Mouse (Mus musculus): ENCODE measurements around the gene Spsb1. TPM values are rescaled to one million over a fixed set of nuclear protein-coding genes. Genes with fewer than 3 reads are reported as not detected.

The Spsb1 gene
- polyA plus RNA-seq, 1 experiment from 2014 or later = 5.8 TPM

DNA sequence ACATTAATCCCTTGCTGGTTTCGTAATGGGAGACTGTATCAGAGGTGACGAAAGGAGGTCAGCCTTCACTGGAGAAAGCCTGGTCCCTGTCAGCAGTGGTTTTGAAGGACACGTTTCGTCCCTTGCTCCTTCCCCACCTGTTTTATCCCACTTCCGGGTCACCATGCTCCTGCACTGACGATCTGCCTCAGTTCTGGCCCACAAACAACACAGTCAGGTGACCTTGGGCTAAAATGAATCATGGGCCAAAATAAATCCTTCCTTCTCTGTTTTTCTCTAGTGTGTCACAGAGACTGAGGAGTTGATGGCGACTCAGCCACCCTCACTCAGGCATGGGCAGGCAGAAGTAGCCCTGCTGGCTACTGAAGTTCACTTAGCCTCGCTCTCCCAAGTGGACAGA, 20.4 kb upstream of the Spsb1 start:
- Histone ChIP-seq H3K4me1 (replicated peaks; ENCODE audit: control insufficient read depth, insufficient read depth, low read length) (peaks cover 13% of the 10 kb centered on the region), H3K4me2 (ENCODE audit: low read length) (no peak overlapping the region), H3K27me3 (replicated peaks; ENCODE audit: control insufficient read depth, insufficient read depth, low read length) (no peaks in the 10 kb centered on the region), H3K9me3 (ENCODE audit: control insufficient read depth, low read length) (no peaks in the 10 kb centered on the region), H3K9ac (replicated peaks; ENCODE audit: low read depth, low read length) (no peak overlapping the region), H3K4me3 (replicated peaks; ENCODE audit: low read length) (no peak overlapping the region), H3K27ac (ENCODE audit: low read length) (no peak overlapping the region), H3K36me3 (ENCODE audit: control insufficient read depth, insufficient read depth) (no peaks in the 10 kb centered on the region)
- ATAC-seq = no peak
- 78% methylated on average over 8 of the region's 8 CpGs for WGBS

DNA sequence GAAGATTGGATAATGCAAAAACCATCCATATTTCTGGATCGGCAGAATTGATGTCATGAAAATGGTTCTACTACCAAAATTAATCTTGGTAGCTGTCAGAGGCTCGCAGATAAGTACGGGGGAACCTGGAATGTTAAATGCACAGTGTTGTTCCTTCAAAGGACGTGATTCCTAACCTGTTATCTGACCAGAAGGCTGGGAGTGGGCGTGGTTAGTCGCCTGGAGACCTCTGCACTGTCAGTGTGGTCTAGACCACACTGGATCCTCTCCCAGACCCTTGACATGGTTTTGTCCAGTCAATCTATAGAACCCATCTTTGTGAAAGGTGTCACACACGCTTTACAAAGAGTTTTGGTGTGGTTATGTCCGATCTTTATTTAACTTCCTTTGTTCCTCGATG, 16.6 kb upstream of the Spsb1 start:
- no peak for ATAC-seq
- H3K27me3 ChIP-seq (replicated peaks; ENCODE audit: control insufficient read depth, insufficient read depth, low read length) = no peaks in the 10 kb centered on the region
- H3K4me3 ChIP-seq (replicated peaks; ENCODE audit: low read length) = no peak overlapping the region
- H3K4me1 ChIP-seq (replicated peaks; ENCODE audit: control insufficient read depth, insufficient read depth, low read length) = no peaks in the 10 kb centered on the region
- 80% methylated on average over 9 of the region's 9 CpGs for WGBS
- H3K27ac ChIP-seq (ENCODE audit: low read length) = no peak overlapping the region
- no peaks in the 10 kb centered on the region for H3K9me3 ChIP-seq (ENCODE audit: control insufficient read depth, low read length)
- H3K4me2 ChIP-seq (ENCODE audit: low read length) = no peak overlapping the region
- no peaks in the 10 kb centered on the region for H3K36me3 ChIP-seq (ENCODE audit: control insufficient read depth, insufficient read depth)
- no peak overlapping the region for H3K9ac ChIP-seq (replicated peaks; ENCODE audit: low read depth, low read length)

GRCm38 (mm10) chr4:149968526-149968925, 13.7 kb upstream of the Spsb1 start:
- H3K27ac ChIP-seq (ENCODE audit: low read length) = no peak overlapping the region
- H3K9me3 ChIP-seq (ENCODE audit: control insufficient read depth, low read length) = no peaks in the 10 kb centered on the region
- no peak overlapping the region for H3K4me3 ChIP-seq (replicated peaks; ENCODE audit: low read length)
- no peak overlapping the region for H3K9ac ChIP-seq (replicated peaks; ENCODE audit: low read depth, low read length)
- no peak for ATAC-seq
- H3K36me3 ChIP-seq (ENCODE audit: control insufficient read depth, insufficient read depth) = no peaks in the 10 kb centered on the region
- H3K4me2 ChIP-seq (ENCODE audit: low read length) = no peak overlapping the region
- no peaks in the 10 kb centered on the region; the same call in 1 of the 2 replicates for H3K4me1 ChIP-seq (replicated peaks; ENCODE audit: control insufficient read depth, insufficient read depth, low read length)
- no peaks in the 10 kb centered on the region for H3K27me3 ChIP-seq (replicated peaks; ENCODE audit: control insufficient read depth, insufficient read depth, low read length)
- 60% methylated on average over 6 of the region's 6 CpGs for WGBS

DNA sequence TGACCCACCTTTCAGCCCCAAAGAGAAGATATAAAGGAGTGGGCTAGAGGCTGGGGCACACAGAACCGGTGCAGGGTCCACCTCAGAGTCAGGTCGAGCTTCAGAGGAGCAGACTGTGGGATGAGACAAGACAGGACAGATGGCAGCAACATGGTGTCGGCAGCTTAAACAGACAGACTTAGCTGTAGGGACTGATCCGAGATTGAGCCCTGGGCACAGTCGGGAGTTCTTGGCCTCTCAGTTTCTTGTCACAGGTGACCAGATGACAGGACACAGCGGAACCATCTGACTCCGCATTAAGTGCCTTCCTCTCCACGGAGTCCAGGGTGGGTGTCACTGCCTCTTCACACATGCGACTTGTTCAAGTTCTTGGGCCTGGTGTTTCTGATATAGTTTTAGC, 12.1 kb upstream of the Spsb1 start:
- H3K9ac ChIP-seq (replicated peaks; ENCODE audit: low read depth, low read length) = no peak overlapping the region
- no peaks in the 10 kb centered on the region for H3K27me3 ChIP-seq (replicated peaks; ENCODE audit: control insufficient read depth, insufficient read depth, low read length)
- H3K4me3 ChIP-seq (replicated peaks; ENCODE audit: low read length) = no peak overlapping the region
- no peak overlapping the region for H3K27ac ChIP-seq (ENCODE audit: low read length)
- WGBS = 85% methylated on average over 9 of the region's 9 CpGs
- no peaks in the 10 kb centered on the region for H3K36me3 ChIP-seq (ENCODE audit: control insufficient read depth, insufficient read depth)
- ATAC-seq = no peak
- H3K9me3 ChIP-seq (ENCODE audit: control insufficient read depth, low read length) = no peaks in the 10 kb centered on the region
- H3K4me1 ChIP-seq (replicated peaks; ENCODE audit: control insufficient read depth, insufficient read depth, low read length) = no peaks in the 10 kb centered on the region; the same call in 1 of the 2 replicates
- H3K4me2 ChIP-seq (ENCODE audit: low read length) = no peak overlapping the region

DNA sequence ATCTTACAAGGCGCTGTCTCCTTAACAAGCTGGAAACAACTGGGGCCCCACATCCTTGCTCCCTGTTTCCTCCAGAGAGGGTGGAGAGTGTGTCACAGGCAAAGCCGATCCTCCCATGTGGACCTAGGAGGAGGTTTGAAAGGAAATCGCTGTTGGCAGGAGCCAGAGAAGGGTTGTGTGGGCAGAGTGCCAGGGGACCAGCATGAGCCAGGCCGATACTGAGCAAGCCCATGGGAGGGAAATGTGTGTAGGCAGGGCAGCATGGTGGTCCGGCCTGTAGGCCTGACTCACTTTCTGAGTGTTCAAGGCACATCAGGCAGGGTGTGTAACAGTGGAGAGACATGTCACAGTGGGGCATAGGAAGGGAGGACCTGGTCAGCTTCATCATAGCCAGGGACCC, 11.4 kb upstream of the Spsb1 start:
- H3K27me3 ChIP-seq (replicated peaks; ENCODE audit: control insufficient read depth, insufficient read depth, low read length) = no peaks in the 10 kb centered on the region
- no peaks in the 10 kb centered on the region for H3K9me3 ChIP-seq (ENCODE audit: control insufficient read depth, low read length)
- no peak overlapping the region for H3K4me2 ChIP-seq (ENCODE audit: low read length)
- H3K9ac ChIP-seq (replicated peaks; ENCODE audit: low read depth, low read length) = no peak overlapping the region
- H3K4me3 ChIP-seq (replicated peaks; ENCODE audit: low read length) = no peak overlapping the region
- H3K4me1 ChIP-seq (replicated peaks; ENCODE audit: control insufficient read depth, insufficient read depth, low read length) = no peaks in the 10 kb centered on the region; the same call in 1 of the 2 replicates
- 0 out of 2 replicates have a peak, but pooled peaks have one; percentile 18 for ATAC-seq
- H3K36me3 ChIP-seq (ENCODE audit: control insufficient read depth, insufficient read depth) = no peaks in the 10 kb centered on the region
- H3K27ac ChIP-seq (ENCODE audit: low read length) = no peak overlapping the region
- WGBS = 37% methylated on average over 5 of the region's 5 CpGs

DNA sequence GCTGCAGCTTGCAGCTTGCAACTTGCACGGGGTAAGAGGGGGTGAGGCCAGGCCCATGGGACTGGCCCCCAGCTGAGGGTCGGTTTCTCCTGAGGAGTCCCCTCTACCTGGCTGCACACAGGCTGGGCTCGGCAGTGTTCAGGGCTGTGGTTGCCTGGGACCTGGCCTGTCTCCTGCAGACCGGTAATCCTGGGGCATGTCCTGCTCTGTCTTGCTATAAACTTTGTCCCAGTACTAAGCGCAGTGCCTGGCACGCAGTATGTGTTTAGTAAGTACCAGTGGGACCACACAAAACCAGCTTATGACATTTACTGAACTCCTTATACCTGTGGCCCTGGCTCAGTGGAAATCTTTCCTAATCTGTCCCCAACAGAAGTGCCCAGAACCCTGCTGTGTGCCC, 10.8 kb upstream of the Spsb1 start:
- Histone ChIP-seq H3K36me3 (ENCODE audit: control insufficient read depth, insufficient read depth) (no peaks in the 10 kb centered on the region), H3K4me1 (replicated peaks; ENCODE audit: control insufficient read depth, insufficient read depth, low read length) (no peaks in the 10 kb centered on the region; the same call in 1 of the 2 replicates), H3K4me2 (ENCODE audit: low read length) (no peak overlapping the region), H3K9ac (replicated peaks; ENCODE audit: low read depth, low read length) (no peak overlapping the region), H3K4me3 (replicated peaks; ENCODE audit: low read length) (no peak overlapping the region), H3K27ac (ENCODE audit: low read length) (no peak overlapping the region), H3K9me3 (ENCODE audit: control insufficient read depth, low read length) (no peaks in the 10 kb centered on the region), H3K27me3 (replicated peaks; ENCODE audit: control insufficient read depth, insufficient read depth, low read length) (no peaks in the 10 kb centered on the region)
- ATAC-seq = no peak
- 78% methylated on average over 6 of the region's 6 CpGs for WGBS

DNA sequence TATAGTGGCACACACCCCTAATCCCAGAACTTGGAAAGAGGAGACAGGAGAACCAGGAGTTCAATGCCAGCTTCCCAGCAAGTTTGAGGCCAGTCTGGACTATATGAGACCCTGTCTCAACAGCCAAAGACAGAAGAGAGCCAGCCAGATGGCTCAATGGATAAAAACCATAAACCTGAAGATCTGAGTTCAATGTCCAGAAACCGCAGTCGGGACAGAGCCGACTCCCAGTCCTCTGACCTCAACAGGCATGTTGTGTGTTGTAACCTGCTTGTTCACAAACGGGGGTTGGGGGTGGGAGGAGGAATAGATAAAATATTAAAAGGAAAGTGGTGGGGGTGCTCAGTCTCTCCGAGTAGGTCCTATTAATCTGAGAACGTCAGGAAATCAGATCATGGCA, 10.4 kb upstream of the Spsb1 start:
- no peaks in the 10 kb centered on the region; the same call in 1 of the 2 replicates for H3K4me1 ChIP-seq (replicated peaks; ENCODE audit: control insufficient read depth, insufficient read depth, low read length)
- no peak overlapping the region for H3K4me3 ChIP-seq (replicated peaks; ENCODE audit: low read length)
- no peak for ATAC-seq
- no peak overlapping the region for H3K27ac ChIP-seq (ENCODE audit: low read length)
- WGBS = 76% methylated on average over 6 of the region's 6 CpGs
- H3K9ac ChIP-seq (replicated peaks; ENCODE audit: low read depth, low read length) = no peak overlapping the region
- H3K9me3 ChIP-seq (ENCODE audit: control insufficient read depth, low read length) = no peaks in the 10 kb centered on the region
- H3K4me2 ChIP-seq (ENCODE audit: low read length) = no peak overlapping the region
- no peaks in the 10 kb centered on the region for H3K36me3 ChIP-seq (ENCODE audit: control insufficient read depth, insufficient read depth)
- H3K27me3 ChIP-seq (replicated peaks; ENCODE audit: control insufficient read depth, insufficient read depth, low read length) = no peaks in the 10 kb centered on the region

- WGBS = 64% methylated on average over 3 of the region's 3 CpGs
Measured at GRCm38 (mm10) chr4:149964770-149965169, 9.9 kb upstream of the Spsb1 start.

DNA sequence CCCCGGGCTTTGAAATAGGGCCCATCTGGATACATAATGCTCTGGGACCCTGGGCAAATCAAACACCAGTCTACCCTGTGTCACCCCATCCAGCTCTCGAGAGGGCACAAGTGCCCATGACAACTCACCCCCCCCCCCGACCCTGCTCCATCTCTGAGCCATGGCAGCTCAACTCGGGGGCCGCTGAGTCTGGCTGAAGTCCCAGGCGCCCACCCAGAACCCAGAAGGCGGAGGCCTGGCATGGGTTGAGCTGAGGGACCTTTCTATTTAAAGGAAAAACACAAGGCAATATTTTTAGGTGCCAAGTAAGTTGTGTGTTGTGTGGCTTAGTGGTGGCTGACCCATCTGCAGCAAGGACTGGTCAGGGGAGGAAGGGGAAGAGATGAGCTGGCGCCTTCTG, 9.4 kb upstream of the Spsb1 start:
- Histone ChIP-seq H3K27me3 (replicated peaks; ENCODE audit: control insufficient read depth, insufficient read depth, low read length) (no peaks in the 10 kb centered on the region), H3K9ac (replicated peaks; ENCODE audit: low read depth, low read length) (no peak overlapping the region), H3K27ac (ENCODE audit: low read length) (no peak overlapping the region), H3K4me3 (replicated peaks; ENCODE audit: low read length) (no peak overlapping the region), H3K4me1 (replicated peaks; ENCODE audit: control insufficient read depth, insufficient read depth, low read length) (no peaks in the 10 kb centered on the region; the same call in 1 of the 2 replicates), H3K9me3 (ENCODE audit: control insufficient read depth, low read length) (no peaks in the 10 kb centered on the region), H3K36me3 (ENCODE audit: control insufficient read depth, insufficient read depth) (no peaks in the 10 kb centered on the region), H3K4me2 (ENCODE audit: low read length) (no peak overlapping the region)
- 65% methylated on average over 8 of the region's 8 CpGs for WGBS
- no peak for ATAC-seq

More at GRCm38 (mm10) chr4:149964770-149965169, 9.9 kb upstream of the Spsb1 start:
- no peak for ATAC-seq
- Histone ChIP-seq H3K9ac (replicated peaks; ENCODE audit: low read depth, low read length) (no peak overlapping the region), H3K9me3 (ENCODE audit: control insufficient read depth, low read length) (no peaks in the 10 kb centered on the region), H3K4me3 (replicated peaks; ENCODE audit: low read length) (no peak overlapping the region), H3K4me2 (ENCODE audit: low read length) (no peak overlapping the region), H3K27ac (ENCODE audit: low read length) (no peak overlapping the region), H3K4me1 (replicated peaks; ENCODE audit: control insufficient read depth, insufficient read depth, low read length) (no peaks in the 10 kb centered on the region; the same call in 1 of the 2 replicates), H3K27me3 (replicated peaks; ENCODE audit: control insufficient read depth, insufficient read depth, low read length) (no peaks in the 10 kb centered on the region), H3K36me3 (ENCODE audit: control insufficient read depth, insufficient read depth) (no peaks in the 10 kb centered on the region)

GRCm38 (mm10) chr4:149960391-149960790, 5.5 kb upstream of the Spsb1 start:
- ATAC-seq = no peak
- H3K4me2 ChIP-seq (ENCODE audit: low read length) = no peak overlapping the region
- no peaks in the 10 kb centered on the region for H3K36me3 ChIP-seq (ENCODE audit: control insufficient read depth, insufficient read depth)
- no peak overlapping the region for H3K27ac ChIP-seq (ENCODE audit: low read length)
- H3K9me3 ChIP-seq (ENCODE audit: control insufficient read depth, low read length) = no peaks in the 10 kb centered on the region
- WGBS = 89% methylated on average over 7 of the region's 7 CpGs
- H3K27me3 ChIP-seq (replicated peaks; ENCODE audit: control insufficient read depth, insufficient read depth, low read length) = peaks cover 14% of the 10 kb centered on the region
- H3K4me1 ChIP-seq (replicated peaks; ENCODE audit: control insufficient read depth, insufficient read depth, low read length) = no peaks in the 10 kb centered on the region
- no peak overlapping the region for H3K9ac ChIP-seq (replicated peaks; ENCODE audit: low read depth, low read length)
- no peak overlapping the region for H3K4me3 ChIP-seq (replicated peaks; ENCODE audit: low read length)
